Mouse (Mus musculus) WW6 (cell line): Measurements from ENCODE around the gene Tmem132b.

Experiments
- DNase-seq: peaks from one replicate; pipeline ENCODE4 v3.0.0-alpha.2; 2013; ENCODE audit warnings: low read depth, low spot score

The Tmem132b gene

DNA sequence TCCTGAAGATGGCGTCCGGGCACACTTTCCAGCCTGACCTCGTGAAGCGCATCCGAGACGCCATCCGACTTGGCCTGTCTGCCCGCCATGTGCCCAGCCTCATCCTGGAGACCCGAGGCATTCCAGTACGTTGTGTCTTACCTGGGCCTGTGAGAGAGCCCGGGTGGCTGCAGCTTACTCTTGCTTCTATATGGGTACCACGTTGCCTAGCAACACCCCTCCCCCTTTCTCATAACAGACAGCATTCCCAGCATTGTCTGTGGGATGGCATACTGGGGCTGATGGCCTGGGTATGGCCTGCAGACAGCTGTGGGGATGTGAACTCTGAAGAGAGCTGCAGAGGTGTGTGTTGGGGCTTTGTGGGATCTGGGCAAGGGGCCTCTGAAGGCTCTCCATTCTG lies 16.6 kb upstream of the Tmem132b start:
- no peak for DNase-seq

- DNase-seq = no peak
Observed at GRCm38 (mm10) chr5:125518640-125519039, 12.9 kb upstream of the Tmem132b start.

DNA sequence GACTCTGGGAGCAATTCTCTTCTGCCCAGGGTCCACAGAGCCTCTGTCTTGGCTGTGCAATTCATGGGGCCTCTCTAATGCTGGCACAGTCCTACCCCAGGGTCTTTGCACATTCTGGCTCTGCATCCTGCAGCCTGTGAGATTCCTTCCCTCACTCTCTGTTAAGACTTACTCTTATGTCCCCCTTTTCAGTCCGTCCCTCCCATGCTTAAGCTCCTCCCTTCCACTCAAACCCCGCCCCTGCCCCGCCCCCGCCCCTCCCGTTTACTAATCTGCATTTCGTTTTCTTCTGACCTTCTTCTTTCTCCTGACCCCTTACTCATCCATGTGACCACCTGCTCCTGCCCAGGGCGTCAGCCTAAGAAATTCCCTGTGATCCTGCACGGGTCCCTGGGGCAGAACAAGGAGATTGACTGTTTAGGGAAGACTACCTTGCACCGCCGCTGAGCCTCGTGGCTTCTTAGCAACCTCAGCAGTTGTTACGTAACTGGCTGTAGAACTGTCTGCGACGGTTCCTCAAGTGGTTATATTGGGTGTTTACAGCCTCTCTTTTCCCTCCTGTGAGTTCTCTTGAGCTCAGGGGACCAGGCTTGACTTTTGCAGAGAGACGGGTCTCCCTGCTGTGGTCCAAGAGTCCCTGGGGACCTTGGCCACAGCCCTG lies 10.5 kb upstream of the Tmem132b start:
- no peak for DNase-seq

DNA sequence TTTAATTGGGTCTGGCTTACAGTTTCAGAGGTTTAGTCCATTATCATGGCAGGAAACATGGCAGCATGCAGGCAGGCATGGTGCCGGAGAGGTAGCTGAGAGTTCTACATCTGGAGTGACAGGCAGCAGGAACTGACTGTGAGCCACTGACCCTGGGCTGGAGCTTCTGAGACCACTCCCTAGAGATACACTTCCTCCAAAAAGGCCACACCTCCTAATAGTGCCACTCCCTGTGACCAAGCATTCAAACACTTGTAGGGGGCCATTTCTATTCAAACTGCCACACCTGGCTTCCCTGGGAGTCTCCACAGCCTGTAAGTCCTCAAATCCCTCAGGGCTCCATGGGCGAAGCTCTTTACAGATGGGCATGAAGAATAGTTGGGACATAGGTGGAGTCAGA lies 8.2 kb upstream of the Tmem132b start:
- no peak for DNase-seq

- no peak for DNase-seq
Observed at GRCm38 (mm10) chr5:125525516-125525915, 6.1 kb upstream of the Tmem132b start.

DNA sequence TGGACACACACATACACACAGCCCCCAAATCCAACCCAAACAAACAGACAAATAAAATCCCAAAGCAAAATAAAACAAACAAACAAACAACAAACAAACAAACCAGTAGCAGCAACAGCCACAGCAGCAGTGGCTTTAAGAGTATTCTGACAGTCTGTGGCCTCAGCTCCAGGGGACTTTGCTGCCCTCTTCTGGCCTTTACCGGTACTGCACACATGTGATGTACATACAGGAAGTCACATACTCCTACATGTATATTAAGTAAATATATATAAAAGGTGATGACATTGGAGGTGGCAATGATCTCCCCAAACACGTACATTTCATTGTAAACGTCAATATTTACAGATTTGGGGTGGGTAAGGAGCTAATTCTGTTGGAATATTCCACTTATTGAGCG lies 5.1 kb upstream of the Tmem132b start:
- DNase-seq = no peak

DNA sequence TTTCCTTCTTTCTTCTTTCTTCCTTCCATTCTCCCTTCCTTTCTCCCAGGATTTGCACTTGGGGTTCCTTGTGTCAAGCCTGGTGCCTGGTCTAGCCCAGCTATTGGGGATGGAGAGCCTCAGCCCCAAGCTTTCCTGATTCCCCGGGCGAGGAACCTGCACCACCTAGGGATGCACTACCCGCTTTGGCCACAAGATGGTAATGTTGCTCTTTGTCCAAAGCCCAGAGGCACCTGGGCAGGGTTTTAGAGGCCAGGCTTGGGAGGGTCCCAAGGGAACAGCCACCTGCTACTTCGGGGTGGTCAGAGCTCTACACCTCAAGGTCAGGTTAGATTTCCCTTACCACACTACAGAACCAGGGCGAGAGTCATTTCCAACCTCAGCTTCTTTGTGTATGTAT lies 2.5 kb upstream of the Tmem132b start:
- DNase-seq = no peak

DNA sequence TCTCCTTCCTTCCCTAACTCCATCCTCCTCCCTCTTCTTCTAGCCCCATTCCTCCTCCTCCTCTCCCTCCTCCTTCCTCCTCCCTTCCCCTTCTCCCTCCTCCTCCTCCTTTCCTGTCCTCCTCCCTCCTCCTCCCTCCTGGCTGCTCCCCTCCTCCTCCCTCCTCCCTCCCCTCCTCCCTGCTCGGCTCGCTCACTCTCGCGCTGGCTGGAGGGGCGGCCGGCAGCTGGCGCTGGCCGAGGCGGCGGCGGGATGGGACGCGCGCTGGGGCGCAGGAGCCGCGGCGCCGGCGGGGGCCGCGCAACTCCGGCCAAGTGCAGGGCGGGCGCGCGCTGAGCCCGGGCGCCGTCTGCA lies 594 bp downstream of the Tmem132b start:
- no peak for DNase-seq

DNA sequence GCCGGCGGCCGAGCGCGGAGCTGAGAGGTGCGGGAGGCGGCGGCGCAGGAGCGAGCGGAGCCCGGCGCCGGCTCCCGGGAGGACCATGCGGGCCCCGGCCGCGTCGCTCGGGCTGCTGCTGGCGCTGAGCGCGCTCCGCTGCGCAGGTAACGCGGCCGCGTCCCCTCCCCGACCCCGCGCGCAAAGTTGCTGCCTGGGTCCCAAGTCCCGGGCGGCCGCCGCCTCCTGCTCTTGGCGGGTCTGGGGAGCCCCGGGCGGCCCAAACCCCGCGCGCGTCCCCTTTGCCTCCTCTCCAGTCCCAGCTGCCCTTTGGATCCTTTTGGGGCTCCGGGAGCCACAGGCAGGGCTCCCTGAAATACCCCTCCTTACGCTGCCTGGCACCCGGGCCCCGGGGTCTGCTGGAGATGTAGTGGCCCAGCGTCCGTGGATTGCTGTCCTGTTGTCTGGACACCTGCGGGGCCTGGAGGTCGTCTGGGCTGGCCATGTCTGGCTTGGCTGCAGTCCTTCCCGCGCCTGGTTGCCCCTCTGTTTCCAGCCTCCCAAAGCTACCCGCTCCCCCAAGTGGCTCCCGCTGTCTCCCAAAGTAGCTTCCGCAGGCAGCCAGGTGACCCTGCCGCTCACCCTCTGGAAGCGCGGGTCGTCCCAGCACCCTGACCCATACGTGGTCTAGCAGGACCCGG lies 1.1 kb downstream of the Tmem132b start:
- no peak for DNase-seq

DNA sequence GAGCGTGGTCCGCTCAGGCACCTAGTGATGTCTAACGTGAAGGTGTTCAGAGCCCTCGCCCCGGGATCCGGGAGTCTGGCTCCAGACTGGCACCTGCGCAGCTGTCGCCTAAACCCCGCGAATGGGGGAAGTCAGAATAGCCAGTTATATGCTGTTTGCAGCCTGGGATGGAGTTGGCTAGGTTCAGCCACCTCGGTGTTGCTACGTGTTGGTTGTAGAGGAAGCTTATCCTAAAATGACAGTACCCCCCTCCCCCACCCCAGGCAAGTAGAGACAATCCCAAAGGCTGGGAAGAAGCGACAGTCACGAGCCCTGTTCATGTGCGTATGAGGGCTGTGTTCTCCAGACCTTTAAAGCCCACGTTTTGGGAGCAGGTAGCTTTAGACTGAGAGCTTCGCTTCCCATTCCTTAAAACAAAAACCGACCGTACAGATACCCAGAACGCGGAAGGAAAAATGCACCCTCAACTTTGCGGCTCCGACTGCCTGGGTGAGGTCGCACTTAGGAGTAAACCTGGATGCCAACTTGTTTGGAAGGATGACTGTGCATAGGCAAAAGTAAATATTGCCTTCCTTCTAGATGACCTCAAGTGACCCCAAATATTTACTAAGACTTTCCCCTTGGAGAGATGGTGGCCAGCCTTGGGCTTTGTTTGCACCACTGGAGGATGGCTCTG lies 1.8 kb downstream of the Tmem132b start:
- DNase-seq = no peak

DNA sequence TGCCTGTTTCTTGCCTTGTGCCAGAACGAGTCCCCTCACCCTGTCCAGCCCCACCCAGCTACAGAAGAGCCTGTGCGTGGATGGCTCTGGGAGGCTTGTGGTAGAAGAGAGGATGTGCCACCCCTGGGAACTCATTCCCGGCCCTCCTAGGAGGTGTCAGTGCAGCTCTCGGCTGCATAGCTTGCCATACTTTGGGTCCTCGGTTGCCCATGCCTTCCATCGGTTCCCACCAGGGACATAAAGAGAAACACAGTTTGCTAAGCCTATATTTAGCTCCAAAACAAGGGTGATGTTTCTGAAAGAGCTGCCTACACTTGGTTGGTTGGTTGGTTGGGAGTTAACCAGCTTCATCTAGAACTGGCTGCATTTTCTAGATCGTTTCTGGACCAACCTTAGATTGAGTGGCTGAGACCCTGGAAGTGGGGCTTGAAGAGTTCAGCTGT lies 2.6 kb downstream of the Tmem132b start:
- no peak for DNase-seq

DNA sequence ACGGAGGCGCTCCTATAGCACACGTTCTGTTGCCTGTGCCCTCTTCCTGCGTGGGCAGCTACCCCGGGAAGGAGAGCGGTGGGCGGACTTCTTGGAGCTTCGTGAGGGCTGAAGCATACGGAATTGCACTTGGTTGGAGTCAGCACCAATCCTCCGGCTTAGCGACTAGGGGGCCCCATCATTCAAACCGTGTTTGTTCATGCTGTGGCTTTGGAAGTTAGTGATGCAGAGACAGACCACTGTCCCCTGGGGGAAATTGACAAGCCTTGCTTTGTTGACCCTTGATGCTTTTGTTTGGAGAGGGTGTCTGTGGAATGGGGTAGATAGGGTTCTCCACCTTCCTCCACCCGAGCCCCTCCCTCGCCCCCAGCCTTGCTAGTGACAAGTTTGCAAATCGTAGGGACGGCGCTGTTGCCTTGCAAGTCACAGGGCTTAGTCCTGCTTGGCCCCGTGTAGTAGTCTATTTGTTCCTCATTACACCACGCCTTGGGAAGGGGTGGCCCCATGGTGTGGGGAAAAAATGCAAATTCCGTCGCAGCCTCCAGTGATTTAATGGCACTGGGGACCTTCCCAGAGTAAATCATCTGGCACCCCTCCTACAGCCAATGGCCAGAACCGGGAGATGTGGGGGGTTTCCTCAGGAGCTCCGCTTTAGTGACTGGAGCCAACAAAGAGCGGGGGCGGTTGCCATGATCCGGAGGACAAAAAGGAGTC lies 3.2 kb downstream of the Tmem132b start:
- DNase-seq = no peak

DNA sequence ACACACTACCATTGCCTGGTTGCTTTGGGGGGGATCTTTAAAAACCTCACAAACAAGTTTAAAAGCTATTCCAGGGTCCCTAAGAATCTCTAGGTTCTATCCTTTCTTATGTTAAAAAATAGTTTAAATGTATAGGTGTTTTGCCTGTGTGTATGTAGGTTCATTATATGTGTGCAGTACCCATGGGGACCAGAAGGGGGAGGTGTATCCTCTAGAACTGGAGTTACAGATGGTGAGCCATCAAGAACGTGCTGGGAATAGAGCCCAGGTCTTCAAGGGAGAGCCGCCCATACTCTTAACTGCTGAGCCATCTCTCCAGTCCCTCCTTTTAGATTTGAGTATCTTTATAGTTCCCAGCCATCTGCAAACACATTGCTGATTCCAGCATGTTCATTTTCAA lies 13.5 kb downstream of the Tmem132b start:
- no peak for DNase-seq

GRCm38 (mm10) chr5:125546293-125546692 lies 14.7 kb downstream of the Tmem132b start:
- no peak for DNase-seq

- DNase-seq = no peak
Observed at GRCm38 (mm10) chr5:125549750-125550489, 18.3 kb downstream of the Tmem132b start.

GRCm38 (mm10) chr5:125555732-125556131 lies 24.2 kb downstream of the Tmem132b start:
- no peak for DNase-seq

GRCm38 (mm10) chr5:125563492-125563891 lies 31.9 kb downstream of the Tmem132b start:
- no peak for DNase-seq

DNA sequence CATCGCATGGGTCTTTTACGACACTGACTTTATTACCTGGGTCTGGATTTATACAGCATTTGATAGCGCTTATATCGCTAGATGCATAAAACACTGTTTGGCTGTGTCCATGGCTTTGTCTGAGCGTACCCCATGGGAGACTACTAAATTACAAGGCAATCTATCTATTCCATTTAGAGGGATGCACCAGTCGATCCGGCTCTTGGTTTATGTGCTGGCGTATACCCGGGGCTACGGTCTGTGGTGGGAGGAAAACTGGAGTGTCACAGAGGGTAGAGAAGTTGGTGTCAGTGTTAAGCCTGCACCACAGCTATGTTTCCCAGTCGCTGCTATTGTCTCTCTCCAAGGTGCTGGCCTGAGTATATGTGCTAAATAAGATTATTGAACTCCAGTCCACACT lies 34.2 kb downstream of the Tmem132b start:
- DNase-seq = no peak

DNA sequence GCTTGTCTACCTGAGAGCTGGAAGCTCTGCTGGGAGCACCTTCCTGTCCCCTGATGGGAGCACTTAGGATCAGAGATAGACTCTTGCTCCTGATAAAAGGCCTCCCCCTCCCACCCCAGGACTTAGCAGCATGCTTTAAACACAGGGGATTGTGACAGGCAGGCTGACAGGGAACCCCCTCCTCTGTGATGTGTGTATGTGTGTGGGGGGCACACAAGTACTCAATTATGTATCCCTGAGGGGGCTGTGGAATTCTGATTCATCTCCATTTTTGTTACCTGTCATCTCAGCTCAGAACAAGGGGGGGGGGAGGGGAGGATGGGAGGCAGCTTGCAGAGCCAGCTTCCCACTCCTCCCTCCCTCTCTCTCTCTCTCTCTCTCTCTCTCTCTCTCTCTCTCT lies 36.9 kb downstream of the Tmem132b start:
- DNase-seq = no peak

- DNase-seq = no peak
Observed at GRCm38 (mm10) chr5:125572011-125572410, 40.4 kb downstream of the Tmem132b start.

DNA sequence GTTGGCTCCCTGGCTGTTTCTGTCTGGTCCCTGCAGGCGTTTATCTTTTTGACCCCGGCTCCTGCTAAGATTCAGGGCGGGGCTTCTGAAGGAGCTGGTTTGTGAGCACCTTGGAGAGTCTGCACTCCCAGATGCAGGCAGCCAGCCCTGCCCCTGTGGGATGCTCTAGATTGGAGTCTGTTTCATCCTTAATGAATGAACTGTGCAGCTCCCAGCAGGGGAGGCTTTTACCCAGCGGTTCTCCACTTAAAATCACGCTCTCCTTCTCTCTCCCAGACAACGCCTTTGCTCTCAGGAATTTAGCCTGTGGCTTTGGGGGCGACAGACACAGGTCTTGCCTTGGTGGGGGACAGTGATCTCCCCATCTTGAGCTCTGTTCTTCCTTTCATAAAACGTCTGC lies 43.3 kb downstream of the Tmem132b start:
- DNase-seq = no peak

GRCm38 (mm10) chr5:125575866-125576265 lies 44.3 kb downstream of the Tmem132b start:
- no peak for DNase-seq
